Mouse (Mus musculus): ENCODE measurements around the gene Lbhd2. TPM values are rescaled to one million over a fixed set of nuclear protein-coding genes. Genes with fewer than 3 reads are reported as not detected.

The Lbhd2 gene
- polyA plus RNA-seq (2015; fragmentation: Nextera tagmentation; extraction: Ambion mirVana) = 1.6 and 1.9 TPM in 2 replicates

- H3K9ac ChIP-seq = no peak within 1 kb of the TSS
- H3K9me3 ChIP-seq = no peaks in the 10 kb centered on the region
- H3K36me3 ChIP-seq = no peaks in the 10 kb centered on the region
- H3K27ac ChIP-seq (replicated peaks) = no peak within 1 kb of the TSS
- 2% methylated on average over 23 of the region's 24 CpGs for WGBS
- peak within 1 kb of the TSS; percentile 44 for H3K4me2 ChIP-seq
- H3K27me3 ChIP-seq = peaks cover 15% of the 10 kb centered on the region
- ATAC-seq (ENCODE audit: low FRiP score, low read depth) = no peak
- H3K4me1 ChIP-seq (replicated peaks) = peaks cover 23% of the 10 kb centered on the region
- H3K4me3 ChIP-seq = peak within 1 kb of the TSS; percentile 19
These were observed at the start of gene Lbhd2 for GRCm38 (mm10) chr12:111406622-111407021. Lbhd2 (plus strand) TSS chr12:111406809.

DNA sequence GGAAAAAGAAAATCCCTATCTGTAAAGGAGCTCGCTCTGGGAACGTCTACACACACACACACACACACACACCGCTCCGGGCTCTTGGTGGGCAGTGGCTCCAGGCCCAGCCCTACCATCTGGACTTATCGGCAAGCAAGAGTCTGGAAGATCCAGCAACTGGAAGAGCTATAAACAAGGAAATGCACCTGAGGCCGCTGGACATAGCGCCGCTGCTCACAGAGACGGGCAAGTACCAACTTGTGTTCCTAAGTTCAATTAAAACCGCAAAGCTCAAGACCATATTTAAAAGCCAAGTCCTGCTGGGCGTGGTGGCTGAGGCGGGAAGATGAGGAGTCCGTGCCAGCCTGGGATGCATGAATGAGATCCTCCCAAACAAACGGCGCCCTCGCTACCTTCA is 45.9 kb upstream of the Lbhd2 start:
- no peaks in the 10 kb centered on the region for H3K27me3 ChIP-seq
- H3K4me3 ChIP-seq = no peak overlapping the region
- 79% methylated on average over 16 of the region's 16 CpGs for WGBS
- H3K9me3 ChIP-seq = no peaks in the 10 kb centered on the region
- H3K27ac ChIP-seq (replicated peaks) = no peak overlapping the region
- H3K36me3 ChIP-seq = no peaks in the 10 kb centered on the region
- H3K4me2 ChIP-seq = no peak overlapping the region
- H3K9ac ChIP-seq = no peak overlapping the region
- no peak for ATAC-seq (ENCODE audit: low FRiP score, low read depth)
- peaks cover 61% of the 10 kb centered on the region for H3K4me1 ChIP-seq (replicated peaks)

- Histone ChIP-seq H3K9me3 (no peaks in the 10 kb centered on the region), H3K27ac (replicated peaks) (no peak overlapping the region), H3K4me1 (replicated peaks) (peaks cover 56% of the 10 kb centered on the region), H3K36me3 (no peaks in the 10 kb centered on the region), H3K4me2 (no peak overlapping the region), H3K27me3 (no peaks in the 10 kb centered on the region), H3K4me3 (no peak overlapping the region), H3K9ac (no peak overlapping the region)
- 87% methylated on average over 14 of the region's 14 CpGs for WGBS
- no peak for ATAC-seq (ENCODE audit: low FRiP score, low read depth)
These were observed 45.1 kb upstream of the Lbhd2 start for GRCm38 (mm10) chr12:111361319-111362098.

DNA sequence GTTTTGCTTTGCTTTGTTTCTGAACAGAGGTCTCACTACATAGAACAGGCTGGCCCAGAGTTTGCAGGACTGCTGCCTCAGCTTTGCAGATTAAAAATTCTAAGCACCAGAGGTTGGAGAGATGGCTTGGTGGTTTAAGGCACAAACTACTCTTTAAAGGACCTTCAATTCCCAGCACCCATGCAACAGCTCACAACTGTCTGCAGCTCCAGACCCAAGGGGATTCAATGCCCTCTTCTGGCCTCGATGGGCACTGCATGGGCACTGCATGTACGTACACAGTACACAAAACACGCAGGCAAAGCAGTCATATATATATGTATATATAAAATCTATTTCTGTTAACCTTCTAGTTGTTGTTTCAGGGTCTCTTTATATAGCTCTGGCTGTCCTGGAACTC is 42.4 kb upstream of the Lbhd2 start:
- no peak for ATAC-seq (ENCODE audit: low FRiP score, low read depth)
- H3K9me3 ChIP-seq = no peaks in the 10 kb centered on the region
- peaks cover 47% of the 10 kb centered on the region for H3K4me1 ChIP-seq (replicated peaks)
- no peaks in the 10 kb centered on the region for H3K27me3 ChIP-seq
- no peak overlapping the region for H3K9ac ChIP-seq
- no peak overlapping the region for H3K27ac ChIP-seq (replicated peaks)
- H3K4me2 ChIP-seq = no peak overlapping the region
- 92% methylated on average over 3 of the region's 3 CpGs for WGBS
- H3K36me3 ChIP-seq = no peaks in the 10 kb centered on the region
- no peak overlapping the region for H3K4me3 ChIP-seq

DNA sequence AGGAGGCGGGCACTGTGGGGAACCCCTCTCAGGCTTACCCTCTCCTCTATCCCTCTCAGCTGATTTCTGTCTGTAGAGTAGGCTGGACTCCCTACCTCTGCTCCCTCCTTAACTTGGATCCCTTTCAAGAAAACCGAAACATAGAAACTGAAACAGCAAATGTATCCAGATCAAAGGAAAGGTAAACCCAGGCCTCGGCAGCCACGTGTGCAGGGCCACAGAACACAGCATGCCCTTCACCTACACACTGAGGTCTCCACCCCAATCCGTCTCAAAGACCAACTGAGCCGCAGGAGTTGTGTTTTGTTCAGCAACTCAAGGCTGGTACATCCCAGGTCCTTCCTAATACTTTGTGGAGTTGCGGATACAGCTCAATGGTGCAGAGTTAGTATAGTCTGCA is 39.5 kb upstream of the Lbhd2 start:
- ATAC-seq (ENCODE audit: low FRiP score, low read depth) = no peak
- H3K36me3 ChIP-seq = no peaks in the 10 kb centered on the region
- peaks cover 36% of the 10 kb centered on the region for H3K4me1 ChIP-seq (replicated peaks)
- no peak overlapping the region for H3K4me3 ChIP-seq
- no peak overlapping the region for H3K4me2 ChIP-seq
- H3K9me3 ChIP-seq = no peaks in the 10 kb centered on the region
- WGBS = 83% methylated on average over 7 of the region's 7 CpGs
- H3K27me3 ChIP-seq = no peaks in the 10 kb centered on the region
- no peak overlapping the region for H3K27ac ChIP-seq (replicated peaks)
- H3K9ac ChIP-seq = no peak overlapping the region

DNA sequence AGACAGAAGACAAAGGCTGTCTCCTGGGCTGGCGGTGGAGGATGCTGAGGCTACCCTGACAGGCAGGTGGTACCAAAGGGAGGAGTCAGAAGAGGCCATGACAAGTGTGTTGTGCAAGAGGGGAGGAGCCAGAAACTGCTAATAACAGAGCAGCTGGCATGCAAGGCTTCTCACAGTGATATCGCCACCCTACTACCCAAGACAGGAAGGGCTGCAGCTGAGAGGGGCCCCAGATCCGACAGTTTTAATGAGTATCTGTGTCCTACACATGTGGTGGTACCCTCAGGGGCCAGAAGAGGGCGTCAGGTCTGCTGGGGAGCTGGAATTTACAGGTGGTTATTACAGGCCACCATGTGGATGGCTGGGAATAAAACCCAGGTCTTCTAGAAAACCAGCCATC is 36.4 kb upstream of the Lbhd2 start:
- no peaks in the 10 kb centered on the region for H3K36me3 ChIP-seq
- H3K27ac ChIP-seq (replicated peaks) = no peak overlapping the region
- H3K4me2 ChIP-seq = no peak overlapping the region
- H3K9ac ChIP-seq = no peak overlapping the region
- peaks cover 32% of the 10 kb centered on the region for H3K4me1 ChIP-seq (replicated peaks)
- WGBS = 51% methylated on average over 4 of the region's 4 CpGs
- H3K4me3 ChIP-seq = no peak overlapping the region
- ATAC-seq (ENCODE audit: low FRiP score, low read depth) = no peak
- H3K9me3 ChIP-seq = no peaks in the 10 kb centered on the region
- H3K27me3 ChIP-seq = no peaks in the 10 kb centered on the region

DNA sequence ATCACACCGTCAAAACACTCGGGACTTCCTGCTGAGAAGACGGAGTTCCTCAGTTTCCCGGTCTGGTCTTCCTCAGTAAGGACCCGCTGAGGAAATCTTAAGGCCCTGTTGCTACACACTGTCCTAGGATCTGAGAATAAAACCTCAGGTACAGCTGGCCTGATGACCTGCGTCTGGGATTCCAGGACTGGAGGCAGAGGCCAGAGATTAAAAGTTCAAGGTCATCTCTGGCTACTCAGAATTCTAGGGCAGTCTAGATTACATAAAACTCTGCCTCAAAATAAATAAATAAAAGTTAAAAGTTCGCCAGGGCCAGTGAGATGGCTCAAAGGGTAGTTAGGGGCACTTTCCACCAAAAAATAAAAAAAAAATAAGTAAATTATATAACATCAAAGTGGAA is 34.7 kb upstream of the Lbhd2 start:
- H3K27me3 ChIP-seq = no peaks in the 10 kb centered on the region
- no peak overlapping the region for H3K4me2 ChIP-seq
- H3K27ac ChIP-seq (replicated peaks) = no peak overlapping the region
- H3K4me1 ChIP-seq (replicated peaks) = peaks cover 36% of the 10 kb centered on the region
- 88% methylated on average over 7 of the region's 7 CpGs for WGBS
- H3K4me3 ChIP-seq = no peak overlapping the region
- H3K9me3 ChIP-seq = no peaks in the 10 kb centered on the region
- no peak for ATAC-seq (ENCODE audit: low FRiP score, low read depth)
- H3K9ac ChIP-seq = no peak overlapping the region
- no peaks in the 10 kb centered on the region for H3K36me3 ChIP-seq

GRCm38 (mm10) chr12:111373411-111373810 is 33.2 kb upstream of the Lbhd2 start:
- no peak for ATAC-seq (ENCODE audit: low FRiP score, low read depth)
- Histone ChIP-seq H3K27ac (replicated peaks) (no peak overlapping the region), H3K4me1 (replicated peaks) (peaks cover 37% of the 10 kb centered on the region), H3K36me3 (no peaks in the 10 kb centered on the region), H3K27me3 (no peaks in the 10 kb centered on the region), H3K9ac (no peak overlapping the region), H3K9me3 (no peaks in the 10 kb centered on the region), H3K4me3 (no peak overlapping the region), H3K4me2 (no peak overlapping the region)
- WGBS = 71% methylated on average over 6 of the region's 6 CpGs

- H3K27me3 ChIP-seq = no peaks in the 10 kb centered on the region
- H3K4me1 ChIP-seq (replicated peaks) = peaks cover 33% of the 10 kb centered on the region
- ATAC-seq (ENCODE audit: low FRiP score, low read depth) = no peak
- H3K4me3 ChIP-seq = no peak overlapping the region
- 79% methylated on average over 10 of the region's 10 CpGs for whole genome bisulfite sequencing
- H3K27ac ChIP-seq (replicated peaks) = no peak overlapping the region
- H3K9ac ChIP-seq = no peak overlapping the region
- H3K36me3 ChIP-seq = no peaks in the 10 kb centered on the region
- H3K9me3 ChIP-seq = no peaks in the 10 kb centered on the region
- peak overlapping the region; percentile 62 for H3K4me2 ChIP-seq
These were observed 31.9 kb upstream of the Lbhd2 start for GRCm38 (mm10) chr12:111374727-111375126.

GRCm38 (mm10) chr12:111375559-111375958 is 31.1 kb upstream of the Lbhd2 start:
- peaks cover 33% of the 10 kb centered on the region for H3K4me1 ChIP-seq (replicated peaks)
- WGBS = 66% methylated on average over 12 of the region's 12 CpGs
- ATAC-seq (ENCODE audit: low FRiP score, low read depth) = no peak

GRCm38 (mm10) chr12:111376053-111376452 is 30.6 kb upstream of the Lbhd2 start:
- Histone ChIP-seq H3K9me3 (no peaks in the 10 kb centered on the region), H3K27me3 (no peaks in the 10 kb centered on the region), H3K4me1 (replicated peaks) (peaks cover 33% of the 10 kb centered on the region), H3K36me3 (no peaks in the 10 kb centered on the region), H3K27ac (replicated peaks) (peak overlapping the region; percentile 94; the same call in 1 of the 2 replicates), H3K9ac (peak overlapping the region; percentile 89), H3K4me2 (peak overlapping the region; percentile 62), H3K4me3 (peak overlapping the region; percentile 82)
- 28% methylated on average over 6 of the region's 6 CpGs for WGBS
- ATAC-seq (ENCODE audit: low FRiP score, low read depth) = no peak

More at GRCm38 (mm10) chr12:111375559-111375958, 31.1 kb upstream of the Lbhd2 start:
- H3K9me3 ChIP-seq = no peaks in the 10 kb centered on the region
- H3K4me3 ChIP-seq = peak overlapping the region; percentile 82
- no peaks in the 10 kb centered on the region for H3K27me3 ChIP-seq
- H3K4me2 ChIP-seq = peak overlapping the region; percentile 62
- H3K9ac ChIP-seq = peak overlapping the region; percentile 89
- no peak overlapping the region for H3K27ac ChIP-seq (replicated peaks)
- no peaks in the 10 kb centered on the region for H3K36me3 ChIP-seq

GRCm38 (mm10) chr12:111376826-111377331 is 29.7 kb upstream of the Lbhd2 start:
- no peaks in the 10 kb centered on the region for H3K36me3 ChIP-seq
- H3K27me3 ChIP-seq = no peaks in the 10 kb centered on the region
- peak overlapping the region; percentile 89 for H3K9ac ChIP-seq
- peaks cover 33% of the 10 kb centered on the region for H3K4me1 ChIP-seq (replicated peaks)
- no peaks in the 10 kb centered on the region for H3K9me3 ChIP-seq
- ATAC-seq (ENCODE audit: low FRiP score, low read depth) = peak; percentile 10; the same call in 1 of the 2 replicates
- peak overlapping the region; percentile 82 for H3K4me3 ChIP-seq
- H3K4me2 ChIP-seq = peak overlapping the region; percentile 62
- H3K27ac ChIP-seq (replicated peaks) = peak overlapping the region; percentile 94
- 0% methylated on average over 49 of the region's 49 CpGs for WGBS

All from hindbrain, embryonic 15.5 days (tissue).